Mouse (Mus musculus) A20 (cell line): ENCODE results near the gene Vmn1r157.
"Not testable (repeated sequence)": the region's sequence is repeated elsewhere in the genome, so short reads cannot be mapped to it uniquely, and the experiment has no call there.

Experiments
- DNase-seq: peaks from one replicate; pipeline ENCODE4 v3.0.0-alpha.2; 2011; ENCODE audit warnings: low read depth, low spot score

Vmn1r157 gene

GRCm38 (mm10) chr7:22761397-22761796 lies at the start of gene Vmn1r157:
Gene Vmn1r157 (plus strand): TSS chr7:22761697.
- DNase-seq: not testable (repeated sequence)

- not testable (repeated sequence) for DNase-seq
Measured at GRCm38 (mm10) chr7:22719610-22720009, 41.9 kb upstream of the Vmn1r157 start, which contains the start of gene Gm4567. Gene Gm4567 (minus strand): TSS chr7:22719710.

GRCm38 (mm10) chr7:22775981-22776380 lies 14.5 kb downstream of the Vmn1r157 start:
- DNase-seq: not testable (repeated sequence)

GRCm38 (mm10) chr7:22790682-22791081 lies 29.2 kb downstream of the Vmn1r157 start, which contains the start of gene Vmn1r158:
Gene Vmn1r158 (minus strand): TSS chr7:22790782.
- DNase-seq: not testable (repeated sequence)
